Mouse (Mus musculus) limb, embryonic 13.5 days (tissue): ENCODE measurements around the gene Ankrd11. TPM values are rescaled to one million over a fixed set of nuclear protein-coding genes. Genes with fewer than 3 reads are reported as not detected.

Source experiments
- ATAC-seq: fragments of 200-750 bp; cut with Nextera tagmentation; 2 replicates; pipeline ENCODE4 v1.8.0; 2017; ENCODE audit warnings: low read depth, moderate number of reproducible peaks, moderate TSS enrichment; ENCODE audit not compliant: low FRiP score
- H3K27ac ChIP-seq: fragments of 300-500 bp; sonication (generic); 2 replicates; pipeline ENCODE4 v1.5.1; 2015; ENCODE audit warnings: inconsistent platforms, mild to moderate bottlenecking, moderate library complexity
- H3K27me3 ChIP-seq: fragments of 300-500 bp; sonication (generic); 2 replicates; pipeline ENCODE4 v1.6.1; 2015; ENCODE audit warnings: mild to moderate bottlenecking, inconsistent platforms
- H3K36me3 ChIP-seq: fragments of 300-500 bp; sonication (generic); 2 replicates; pipeline ENCODE4 v1.6.1; 2015; ENCODE audit warnings: inconsistent platforms, mild to moderate bottlenecking, moderate library complexity
- H3K4me1 ChIP-seq: fragments of 300-500 bp; sonication (generic); 2 replicates; pipeline ENCODE4 v1.6.1; 2015; ENCODE audit warnings: inconsistent platforms
- H3K4me2 ChIP-seq: fragments of 300-500 bp; sonication (generic); replicated peaks from 2 replicates; pipeline ENCODE4 v1.6.1; 2015; ENCODE audit warnings: inconsistent platforms, mild to moderate bottlenecking, moderate library complexity
- H3K4me3 ChIP-seq: fragments of 300-500 bp; sonication (generic); 2 replicates; pipeline ENCODE4 v1.5.1; 2015; ENCODE audit warnings: moderate library complexity, mild to moderate bottlenecking, inconsistent platforms
- H3K9ac ChIP-seq: fragments of 300-500 bp; sonication (generic); 2 replicates; pipeline ENCODE4 v1.6.1; 2015; ENCODE audit warnings: mild to moderate bottlenecking, inconsistent platforms
- H3K9me3 ChIP-seq: fragments of 300-500 bp; sonication (generic); 2 replicates; pipeline ENCODE4 v1.6.1; 2016; ENCODE audit warnings: inconsistent platforms
- WGBS: fragments of 180-500 bp; shearing (Covaris S2); methylation state at CpG from one replicate; pipeline ENCODE4 v1.1.7; 2015; 5-methylcytosine and 5-hydroxymethylcytosine counted together
- polyA plus RNA-seq: library from polyadenylated mRNA; unstranded; fragments of >200 nt; fragmentation: Nextera tagmentation; extraction: Ambion mirVana; gene quantifications from 2 replicates; pipeline ENCODE4 v1.2.1, GENCODE M21; 2015

Ankrd11 gene
- polyA plus RNA-seq, 1 experiment from 2014 or later: 40.9 TPM

DNA sequence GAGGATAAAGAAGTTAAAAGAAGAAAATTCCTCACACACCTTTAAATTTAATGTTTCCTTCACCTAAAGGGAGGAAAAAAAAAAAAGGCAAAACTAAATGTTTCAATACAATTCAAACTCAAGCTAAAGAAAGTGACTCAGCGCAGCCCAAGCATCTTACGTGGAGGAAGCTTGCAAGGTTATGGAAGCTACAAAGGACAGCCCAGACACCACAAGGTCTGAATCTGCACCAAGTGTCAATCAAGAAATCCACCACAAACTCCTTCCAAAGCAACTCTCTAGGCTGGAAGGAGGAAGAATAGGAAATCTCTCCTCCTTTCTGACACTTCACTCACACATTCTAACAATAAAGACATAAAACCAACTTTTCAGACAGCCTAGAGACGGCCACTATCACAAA is 62.7 kb downstream of the Ankrd11 start:
- no peak for ATAC-seq

GRCm38 (mm10) chr8:122976046-122976445 is 66.0 kb downstream of the Ankrd11 start:
- no peak for ATAC-seq
- H3K27me3 ChIP-seq: no peaks in the 10 kb centered on the region
- H3K4me3 ChIP-seq: no peak overlapping the region
- H3K4me1 ChIP-seq: peaks cover 16% of the 10 kb centered on the region
- no peaks in the 10 kb centered on the region for H3K9me3 ChIP-seq
- peaks cover 23% of the 10 kb centered on the region for H3K36me3 ChIP-seq
- H3K4me2 ChIP-seq: no peak overlapping the region
- H3K27ac ChIP-seq: no peak overlapping the region
- whole genome bisulfite sequencing: 96% methylated on average over 4 of the region's 4 CpGs
- no peak overlapping the region for H3K9ac ChIP-seq

More for the DNA sequence above, 62.7 kb downstream of the Ankrd11 start:
- WGBS: 86% methylated on average over 3 of the region's 3 CpGs
- Histone ChIP-seq H3K4me2 (no peak overlapping the region), H3K27me3 (no peaks in the 10 kb centered on the region), H3K36me3 (peaks cover 4% of the 10 kb centered on the region), H3K27ac (no peak overlapping the region), H3K9me3 (no peaks in the 10 kb centered on the region), H3K4me3 (no peak overlapping the region), H3K9ac (no peak overlapping the region), H3K4me1 (peaks cover 30% of the 10 kb centered on the region)

DNA sequence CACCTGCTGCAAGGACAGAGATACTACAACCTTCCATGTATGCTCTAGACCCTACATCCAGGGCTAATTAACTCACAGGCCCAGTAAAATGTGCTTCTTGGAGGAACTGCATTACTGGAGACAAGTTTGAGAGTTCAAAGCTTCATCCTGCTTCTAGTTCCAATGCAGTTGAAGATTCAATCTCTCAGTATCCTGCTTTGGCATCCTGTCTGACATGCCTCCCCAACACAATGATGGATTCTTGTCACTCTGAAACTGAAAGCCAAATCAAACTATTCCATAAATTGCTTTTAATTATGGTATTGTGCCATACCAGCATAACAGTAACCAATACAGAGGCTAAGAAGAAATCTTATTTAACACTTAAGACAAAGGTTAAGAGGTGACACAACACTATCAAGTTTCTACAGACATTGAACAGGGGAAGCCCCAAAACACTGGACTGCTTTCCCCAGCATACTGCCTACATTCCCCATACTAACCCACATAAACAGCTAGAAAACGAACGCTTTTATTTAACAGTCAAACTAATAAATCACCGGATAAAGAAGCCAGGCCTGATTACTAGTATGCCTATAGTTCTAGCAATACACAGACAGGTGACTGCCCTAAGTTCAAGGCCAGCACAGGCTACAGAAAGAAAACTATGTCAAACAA is 72.0 kb downstream of the Ankrd11 start:
- Histone ChIP-seq H3K27me3 (no peaks in the 10 kb centered on the region), H3K36me3 (peaks cover 37% of the 10 kb centered on the region), H3K27ac (no peak overlapping the region), H3K4me3 (no peak overlapping the region), H3K9me3 (0 out of 2 replicates have a peak, but pooled peaks cover 4% of the 10 kb centered on the region), H3K4me2 (no peak overlapping the region), H3K4me1 (no peaks in the 10 kb centered on the region), H3K9ac (no peak overlapping the region)
- WGBS: 73% methylated on average over 3 of the region's 3 CpGs
- ATAC-seq: no peak

- Histone ChIP-seq H3K36me3 (peaks cover 23% of the 10 kb centered on the region), H3K27ac (no peak overlapping the region)
- 91% methylated on average over 3 of the region's 3 CpGs for WGBS
These were observed 73.9 kb downstream of the Ankrd11 start for GRCm38 (mm10) chr8:122968145-122968544.

GRCm38 (mm10) chr8:122966638-122967037 is 75.4 kb downstream of the Ankrd11 start:
- Histone ChIP-seq H3K9ac (no peak overlapping the region), H3K4me3 (no peak overlapping the region), H3K4me2 (no peak overlapping the region), H3K36me3 (peaks cover 18% of the 10 kb centered on the region), H3K4me1 (peaks cover 6% of the 10 kb centered on the region), H3K27me3 (no peaks in the 10 kb centered on the region), H3K9me3 (0 out of 2 replicates have a peak, but pooled peaks cover 4% of the 10 kb centered on the region), H3K27ac (no peak overlapping the region)
- ATAC-seq: no peak
- WGBS: 84% methylated on average over 3 of the region's 3 CpGs

More at GRCm38 (mm10) chr8:122968145-122968544, 73.9 kb downstream of the Ankrd11 start:
- H3K9me3 ChIP-seq: 0 out of 2 replicates have a peak, but pooled peaks cover 4% of the 10 kb centered on the region
- no peak for ATAC-seq
- H3K27me3 ChIP-seq: no peaks in the 10 kb centered on the region
- no peak overlapping the region for H3K9ac ChIP-seq
- no peak overlapping the region for H3K4me2 ChIP-seq
- no peak overlapping the region for H3K4me3 ChIP-seq
- no peaks in the 10 kb centered on the region for H3K4me1 ChIP-seq

- 64% methylated on average over 5 of the region's 5 CpGs for WGBS
- Histone ChIP-seq H3K36me3 (no peaks in the 10 kb centered on the region; the same call in 1 of the 2 replicates), H3K4me2 (no peak overlapping the region), H3K9ac (no peak overlapping the region), H3K4me1 (peaks cover 21% of the 10 kb centered on the region), H3K9me3 (no peaks in the 10 kb centered on the region), H3K4me3 (no peak overlapping the region), H3K27ac (no peak overlapping the region), H3K27me3 (no peaks in the 10 kb centered on the region)
- no peak for ATAC-seq
These were observed 80.0 kb downstream of the Ankrd11 start for GRCm38 (mm10) chr8:122962046-122962445.

GRCm38 (mm10) chr8:122961458-122961857 is 80.6 kb downstream of the Ankrd11 start:
- Histone ChIP-seq H3K9me3 (no peaks in the 10 kb centered on the region), H3K36me3 (no peaks in the 10 kb centered on the region; the same call in 1 of the 2 replicates), H3K27me3 (no peaks in the 10 kb centered on the region), H3K27ac (no peak overlapping the region), H3K4me3 (no peak overlapping the region), H3K4me2 (no peak overlapping the region), H3K9ac (no peak overlapping the region), H3K4me1 (peaks cover 26% of the 10 kb centered on the region)
- no peak for ATAC-seq
- WGBS: 43% methylated on average over 2 of the region's 2 CpGs

- Histone ChIP-seq H3K4me2 (no peak overlapping the region), H3K36me3 (no peaks in the 10 kb centered on the region; the same call in 1 of the 2 replicates), H3K27me3 (no peaks in the 10 kb centered on the region), H3K9ac (no peak overlapping the region), H3K4me3 (no peak overlapping the region), H3K9me3 (no peaks in the 10 kb centered on the region), H3K27ac (no peak overlapping the region), H3K4me1 (peaks cover 26% of the 10 kb centered on the region)
- no peak for ATAC-seq
- 27% methylated on average over 1 of the region's 1 CpGs for WGBS
These were observed 81.1 kb downstream of the Ankrd11 start for GRCm38 (mm10) chr8:122960932-122961331.

- Histone ChIP-seq H3K27ac (no peak overlapping the region), H3K9me3 (no peaks in the 10 kb centered on the region), H3K9ac (no peak overlapping the region), H3K4me1 (peaks cover 26% of the 10 kb centered on the region), H3K4me3 (no peak overlapping the region), H3K27me3 (no peaks in the 10 kb centered on the region), H3K4me2 (no peak overlapping the region), H3K36me3 (no peaks in the 10 kb centered on the region; the same call in 1 of the 2 replicates)
- ATAC-seq: no peak
- WGBS: 76% methylated on average over 5 of the region's 5 CpGs
These were observed 81.8 kb downstream of the Ankrd11 start for GRCm38 (mm10) chr8:122960323-122960722.

GRCm38 (mm10) chr8:122955997-122956396 is 86.1 kb downstream of the Ankrd11 start:
- no peak overlapping the region for H3K9ac ChIP-seq
- H3K4me1 ChIP-seq: peaks cover 20% of the 10 kb centered on the region; the same call in 1 of the 2 replicates
- no peak overlapping the region for H3K4me2 ChIP-seq
- H3K9me3 ChIP-seq: no peaks in the 10 kb centered on the region
- no peak overlapping the region for H3K4me3 ChIP-seq
- WGBS: 90% methylated on average over 3 of the region's 3 CpGs
- ATAC-seq: no peak
- H3K27me3 ChIP-seq: no peaks in the 10 kb centered on the region
- H3K27ac ChIP-seq: no peak overlapping the region
- no peaks in the 10 kb centered on the region for H3K36me3 ChIP-seq

- Histone ChIP-seq H3K4me3 (no peak overlapping the region), H3K4me1 (peaks cover 15% of the 10 kb centered on the region), H3K9ac (no peak overlapping the region), H3K9me3 (no peaks in the 10 kb centered on the region), H3K36me3 (no peaks in the 10 kb centered on the region), H3K27me3 (no peaks in the 10 kb centered on the region), H3K4me2 (no peak overlapping the region), H3K27ac (no peak overlapping the region)
- no peak for ATAC-seq
These were observed 86.9 kb downstream of the Ankrd11 start for GRCm38 (mm10) chr8:122955195-122955594.

DNA sequence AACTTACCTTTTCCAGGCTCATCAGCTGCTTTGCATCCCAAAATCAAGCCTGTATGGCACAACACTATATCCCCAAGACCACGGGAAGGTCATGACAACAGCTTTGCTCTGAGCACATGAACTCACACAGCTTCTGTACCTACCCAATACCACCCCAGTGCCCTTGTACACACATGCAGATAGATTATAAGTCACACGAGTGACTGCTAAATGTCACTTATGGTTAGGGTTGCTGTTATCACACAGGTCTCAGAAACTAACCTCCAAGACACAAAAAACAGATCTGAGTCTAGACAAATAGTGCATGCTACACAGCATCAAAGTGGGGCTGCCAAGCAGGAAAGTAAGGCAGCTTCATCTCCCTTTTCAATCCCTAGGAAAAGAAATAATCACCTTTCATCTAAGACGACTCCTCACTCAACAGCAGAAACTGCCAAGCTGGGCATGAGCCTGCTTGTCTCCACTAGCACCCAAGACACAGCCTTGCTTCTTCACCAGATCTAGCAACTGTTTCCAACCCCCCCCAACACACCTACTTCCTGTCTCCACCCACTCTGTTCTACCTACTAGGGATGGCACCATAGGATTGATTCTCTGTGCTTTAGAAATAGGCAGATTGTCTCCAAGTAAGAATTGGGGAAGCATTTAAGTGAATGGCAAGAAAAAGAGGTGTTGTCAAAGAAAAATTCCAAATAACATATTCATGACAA is 87.8 kb downstream of the Ankrd11 start:
- H3K4me3 ChIP-seq: no peak overlapping the region
- no peak overlapping the region for H3K4me2 ChIP-seq
- 82% methylated on average over 3 of the region's 3 CpGs for WGBS
- H3K36me3 ChIP-seq: no peaks in the 10 kb centered on the region
- no peak overlapping the region for H3K27ac ChIP-seq
- H3K9me3 ChIP-seq: no peaks in the 10 kb centered on the region
- no peaks in the 10 kb centered on the region for H3K27me3 ChIP-seq
- H3K4me1 ChIP-seq: peaks cover 24% of the 10 kb centered on the region
- no peak overlapping the region for H3K9ac ChIP-seq
- ATAC-seq: no peak
